Mouse (Mus musculus): ENCODE measurements around the gene Hoxc5. TPM values are rescaled to one million over a fixed set of nuclear protein-coding genes. Genes with fewer than 3 reads are reported as not detected.

Hoxc5 gene
- polyA plus RNA-seq, 1 experiment from 2014 or later = not detected

DNA sequence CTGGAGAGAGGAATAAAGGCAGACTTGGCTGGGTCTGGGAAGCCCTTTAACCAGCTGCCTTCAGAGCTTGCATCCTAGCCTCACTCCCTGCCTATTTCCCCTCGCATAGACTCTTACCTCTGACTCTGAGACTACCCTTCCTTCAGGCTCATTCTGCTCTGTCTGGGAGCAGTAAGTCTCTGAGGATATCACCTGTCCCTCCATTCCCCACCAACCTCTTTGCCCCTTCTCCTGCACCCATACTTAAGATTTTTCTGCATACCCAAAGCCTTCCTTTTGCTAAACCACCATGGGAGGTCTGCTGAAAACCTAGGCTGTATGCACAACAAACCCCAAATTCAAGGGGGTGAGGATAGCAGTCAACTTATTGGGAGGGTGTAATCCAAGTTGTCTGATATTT, 12.7 kb downstream of the Hoxc5 start:
- no peak overlapping the region for H3K4me3 ChIP-seq (ENCODE audit: low read depth, low read length)
- H3K9ac ChIP-seq (ENCODE audit: low read length) = no peak overlapping the region

GRCm38 (mm10) chr15:102980352-102980751, 13.1 kb downstream of the Hoxc5 start:
- Histone ChIP-seq H3K4me2 (no peak overlapping the region), H3K4me1 (ENCODE audit: control insufficient read depth, insufficient read depth, low read length) (peaks cover 5% of the 10 kb centered on the region; the same call in 1 of the 2 replicates), H3K9ac (ENCODE audit: low read length) (no peak overlapping the region), H3K4me3 (ENCODE audit: low read depth, low read length) (no peak overlapping the region), H3K36me3 (ENCODE audit: control insufficient read depth, insufficient read depth, low read length) (no peaks in the 10 kb centered on the region), H3K9me3 (ENCODE audit: control insufficient read depth, low read length) (no peaks in the 10 kb centered on the region), H3K27me3 (ENCODE audit: control insufficient read depth, insufficient read depth, low read length) (peaks cover 99% of the 10 kb centered on the region), H3K27ac (ENCODE audit: low read depth, low read length) (no peak overlapping the region)
- DNase-seq (ENCODE audit: low spot score, missing footprints) (peak; percentile 94), ATAC-seq (ENCODE audit: low FRiP score) (no peak)
- 3% methylated on average over 11 of the region's 11 CpGs for WGBS

More for the DNA sequence above, 12.7 kb downstream of the Hoxc5 start:
- no peak overlapping the region for H3K27ac ChIP-seq (ENCODE audit: low read depth, low read length)
- DNase-seq (ENCODE audit: low spot score, missing footprints) (peak; percentile 94), ATAC-seq (ENCODE audit: low FRiP score) (no peak)
- H3K27me3 ChIP-seq (ENCODE audit: control insufficient read depth, insufficient read depth, low read length) = peaks cover 99% of the 10 kb centered on the region
- WGBS = 0% methylated on average over 1 of the region's 1 CpGs
- H3K4me2 ChIP-seq = no peak overlapping the region
- H3K9me3 ChIP-seq (ENCODE audit: control insufficient read depth, low read length) = no peaks in the 10 kb centered on the region
- H3K36me3 ChIP-seq (ENCODE audit: control insufficient read depth, insufficient read depth, low read length) = no peaks in the 10 kb centered on the region
- peaks cover 5% of the 10 kb centered on the region; the same call in 1 of the 2 replicates for H3K4me1 ChIP-seq (ENCODE audit: control insufficient read depth, insufficient read depth, low read length)

GRCm38 (mm10) chr15:102980912-102981311, 13.7 kb downstream of the Hoxc5 start:
- ATAC-seq (ENCODE audit: low FRiP score) = no peak
- no peak for DNase-seq (ENCODE audit: low spot score, missing footprints)

DNA sequence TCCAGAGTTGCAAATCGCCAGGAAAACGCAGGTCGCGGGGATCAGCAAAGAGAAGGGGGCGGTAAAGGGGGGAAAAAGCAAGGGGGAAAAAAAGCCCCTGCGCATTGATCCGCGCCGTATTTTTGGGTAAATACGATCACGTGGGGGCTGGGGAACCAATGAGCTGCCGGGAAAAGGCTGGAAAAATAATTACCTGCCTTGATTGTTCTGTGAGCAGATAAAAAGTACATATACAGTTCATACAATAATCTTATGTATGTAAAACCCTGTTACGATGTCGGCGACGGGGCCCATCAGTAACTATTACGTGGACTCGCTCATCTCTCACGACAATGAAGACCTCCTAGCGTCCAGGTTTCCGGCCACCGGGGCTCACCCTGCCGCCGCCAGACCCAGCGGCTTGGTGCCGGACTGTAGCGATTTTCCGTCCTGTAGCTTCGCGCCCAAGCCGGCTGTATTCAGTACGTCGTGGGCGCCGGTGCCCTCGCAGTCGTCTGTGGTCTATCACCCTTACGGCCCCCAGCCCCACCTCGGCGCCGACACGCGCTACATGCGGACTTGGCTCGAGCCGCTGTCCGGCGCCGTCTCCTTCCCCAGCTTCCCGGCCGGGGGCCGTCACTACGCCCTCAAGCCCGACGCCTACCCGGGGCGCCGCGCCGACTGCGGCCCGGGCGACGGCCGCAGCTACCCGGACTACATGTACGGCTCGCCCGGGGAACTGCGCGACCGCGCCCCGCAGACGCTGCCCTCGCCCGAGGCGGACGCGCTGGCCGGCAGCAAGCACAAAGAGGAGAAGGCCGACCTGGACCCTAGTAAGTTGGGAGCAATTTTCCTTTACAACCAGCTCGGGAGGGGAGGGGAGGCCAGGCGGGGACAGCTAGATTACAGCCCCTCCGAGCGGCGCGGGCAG, 14.4 kb downstream of the Hoxc5 start:
- Histone ChIP-seq H3K4me3 (ENCODE audit: low read depth, low read length) (peak overlapping the region; percentile 8), H3K9ac (ENCODE audit: low read length) (no peak overlapping the region), H3K4me2 (peak overlapping the region; percentile 35), H3K36me3 (ENCODE audit: control insufficient read depth, insufficient read depth, low read length) (no peaks in the 10 kb centered on the region), H3K27me3 (ENCODE audit: control insufficient read depth, insufficient read depth, low read length) (peaks cover 100% of the 10 kb centered on the region), H3K27ac (ENCODE audit: low read depth, low read length) (no peak overlapping the region), H3K4me1 (ENCODE audit: control insufficient read depth, insufficient read depth, low read length) (peaks cover 5% of the 10 kb centered on the region; the same call in 1 of the 2 replicates), H3K9me3 (ENCODE audit: control insufficient read depth, low read length) (no peaks in the 10 kb centered on the region)
- ATAC-seq (ENCODE audit: low FRiP score) (0 out of 2 replicates have a peak, but pooled peaks have one; percentile 30), DNase-seq (ENCODE audit: low spot score, missing footprints) (peak; percentile 97)
- under 1% methylated on average over 86 of the region's 88 CpGs for WGBS

More at GRCm38 (mm10) chr15:102980912-102981311, 13.7 kb downstream of the Hoxc5 start:
- peak overlapping the region; percentile 8; the same call in 1 of the 2 replicates for H3K4me3 ChIP-seq (ENCODE audit: low read depth, low read length)
- peak overlapping the region; percentile 35; the same call in 1 of the 2 replicates for H3K4me2 ChIP-seq
- peaks cover 99% of the 10 kb centered on the region for H3K27me3 ChIP-seq (ENCODE audit: control insufficient read depth, insufficient read depth, low read length)
- WGBS = under 1% methylated on average over 14 of the region's 14 CpGs
- H3K36me3 ChIP-seq (ENCODE audit: control insufficient read depth, insufficient read depth, low read length) = no peaks in the 10 kb centered on the region
- no peak overlapping the region for H3K9ac ChIP-seq (ENCODE audit: low read length)
- H3K4me1 ChIP-seq (ENCODE audit: control insufficient read depth, insufficient read depth, low read length) = peaks cover 5% of the 10 kb centered on the region; the same call in 1 of the 2 replicates
- H3K9me3 ChIP-seq (ENCODE audit: control insufficient read depth, low read length) = no peaks in the 10 kb centered on the region
- no peak overlapping the region for H3K27ac ChIP-seq (ENCODE audit: low read depth, low read length)

DNA sequence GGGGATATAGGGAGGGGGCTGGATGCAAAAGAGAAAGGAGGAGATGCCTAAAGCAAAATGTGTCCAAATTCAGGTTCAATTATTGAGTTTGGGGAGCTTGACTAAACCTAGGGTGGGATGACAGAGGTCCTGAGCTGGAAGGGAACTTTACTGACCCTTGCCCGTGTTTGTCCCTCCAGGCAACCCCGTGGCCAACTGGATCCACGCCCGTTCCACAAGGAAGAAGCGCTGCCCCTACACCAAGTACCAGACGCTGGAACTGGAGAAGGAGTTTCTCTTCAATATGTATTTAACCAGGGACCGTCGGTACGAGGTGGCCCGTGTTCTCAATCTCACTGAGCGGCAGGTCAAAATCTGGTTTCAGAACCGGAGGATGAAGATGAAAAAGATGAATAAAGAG, 16.5 kb downstream of the Hoxc5 start:
- Histone ChIP-seq H3K4me3 (ENCODE audit: low read depth, low read length) (no peak overlapping the region), H3K9me3 (ENCODE audit: control insufficient read depth, low read length) (no peaks in the 10 kb centered on the region), H3K9ac (ENCODE audit: low read length) (no peak overlapping the region), H3K36me3 (ENCODE audit: control insufficient read depth, insufficient read depth, low read length) (no peaks in the 10 kb centered on the region), H3K27ac (ENCODE audit: low read depth, low read length) (no peak overlapping the region), H3K4me1 (ENCODE audit: control insufficient read depth, insufficient read depth, low read length) (peaks cover 5% of the 10 kb centered on the region; the same call in 1 of the 2 replicates), H3K4me2 (no peak overlapping the region), H3K27me3 (ENCODE audit: control insufficient read depth, insufficient read depth, low read length) (peaks cover 100% of the 10 kb centered on the region)
- under 1% methylated on average over 12 of the region's 12 CpGs for WGBS
- ATAC-seq (ENCODE audit: low FRiP score) (no peak), DNase-seq (ENCODE audit: low spot score, missing footprints) (no peak)

DNA sequence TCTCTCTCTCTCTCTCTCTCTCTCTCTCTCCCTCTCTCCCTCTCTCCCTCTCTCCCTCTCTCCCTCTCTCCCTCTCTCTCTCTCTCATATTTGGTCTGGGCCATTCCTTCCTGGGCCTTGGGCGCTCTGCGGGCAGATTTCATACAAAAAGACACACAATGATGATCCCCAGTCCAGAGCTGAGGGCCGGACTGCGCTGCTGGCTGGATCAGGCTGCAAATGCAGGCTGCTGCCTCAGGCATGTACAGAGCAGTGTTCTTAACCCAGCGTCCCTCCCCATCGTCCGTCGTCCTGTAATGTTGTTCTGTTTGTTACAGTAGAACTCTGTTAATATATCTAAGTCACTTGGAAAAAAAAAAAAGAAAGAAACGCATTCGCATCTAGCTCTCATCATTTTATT, 17.3 kb downstream of the Hoxc5 start:
- no peak for ATAC-seq (ENCODE audit: low FRiP score)
- Histone ChIP-seq H3K9me3 (ENCODE audit: control insufficient read depth, low read length) (no peaks in the 10 kb centered on the region), H3K9ac (ENCODE audit: low read length) (no peak overlapping the region), H3K36me3 (ENCODE audit: control insufficient read depth, insufficient read depth, low read length) (no peaks in the 10 kb centered on the region), H3K4me3 (ENCODE audit: low read depth, low read length) (no peak overlapping the region), H3K27ac (ENCODE audit: low read depth, low read length) (no peak overlapping the region), H3K27me3 (ENCODE audit: control insufficient read depth, insufficient read depth, low read length) (peaks cover 100% of the 10 kb centered on the region), H3K4me1 (ENCODE audit: control insufficient read depth, insufficient read depth, low read length) (peaks cover 5% of the 10 kb centered on the region; the same call in 1 of the 2 replicates), H3K4me2 (no peak overlapping the region)
- DNase-seq (ENCODE audit: low spot score, missing footprints) = no peak
- 0% methylated on average over 10 of the region's 10 CpGs for WGBS

GRCm38 (mm10) chr15:102984925-102985324, 17.7 kb downstream of the Hoxc5 start:
- WGBS = 1% methylated on average over 3 of the region's 3 CpGs
- no peak overlapping the region for H3K4me3 ChIP-seq (ENCODE audit: low read depth, low read length)

DNA sequence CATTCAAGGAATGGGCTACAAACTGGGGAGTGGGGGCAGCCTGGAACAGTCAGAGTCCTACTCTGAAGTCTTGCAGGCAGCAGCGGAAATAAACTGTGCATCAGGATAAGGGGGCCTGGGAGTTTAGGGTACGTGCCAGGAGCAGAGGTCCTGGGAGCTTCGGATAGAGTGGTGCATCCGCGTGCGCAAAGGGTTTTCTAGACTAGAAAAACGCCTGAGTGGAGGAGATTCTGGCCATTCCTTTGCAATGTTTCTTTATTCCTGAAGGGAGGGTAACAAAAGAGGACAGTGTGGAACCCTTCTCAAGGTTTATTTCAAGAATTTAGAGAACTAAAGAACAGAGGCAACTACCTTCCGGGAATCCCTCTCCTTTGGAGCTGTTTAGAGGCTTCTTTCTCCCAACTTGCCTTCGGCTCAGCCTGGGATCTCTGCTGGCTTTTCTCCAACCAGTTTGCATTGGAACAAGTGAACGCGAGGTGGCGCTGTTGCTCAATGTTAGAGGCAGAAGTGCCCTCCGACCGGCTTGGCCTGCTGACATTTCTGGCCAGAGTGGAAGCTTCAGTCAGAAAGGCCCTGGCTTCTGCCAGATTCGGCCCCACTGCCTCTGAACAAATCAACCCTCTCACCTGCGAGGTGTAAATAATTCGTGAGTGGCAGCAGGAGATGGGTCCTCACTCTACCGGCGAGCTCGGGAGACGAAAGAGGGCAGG, 20.0 kb downstream of the Hoxc5 start:
- 3% methylated on average over 21 of the region's 21 CpGs for WGBS
- ATAC-seq (ENCODE audit: low FRiP score) = peak; percentile 72
- Histone ChIP-seq H3K4me3 (ENCODE audit: low read depth, low read length) (no peak overlapping the region), H3K27me3 (ENCODE audit: control insufficient read depth, insufficient read depth, low read length) (peaks cover 100% of the 10 kb centered on the region), H3K27ac (ENCODE audit: low read depth, low read length) (no peak overlapping the region), H3K4me2 (no peak overlapping the region), H3K4me1 (ENCODE audit: control insufficient read depth, insufficient read depth, low read length) (no peaks in the 10 kb centered on the region), H3K36me3 (ENCODE audit: control insufficient read depth, insufficient read depth, low read length) (no peaks in the 10 kb centered on the region), H3K9ac (ENCODE audit: low read length) (no peak overlapping the region), H3K9me3 (ENCODE audit: control insufficient read depth, low read length) (no peaks in the 10 kb centered on the region)
- peak; percentile 92 for DNase-seq (ENCODE audit: low spot score, missing footprints)

More at GRCm38 (mm10) chr15:102984925-102985324, 17.7 kb downstream of the Hoxc5 start:
- Histone ChIP-seq H3K9ac (ENCODE audit: low read length) (no peak overlapping the region), H3K4me1 (ENCODE audit: control insufficient read depth, insufficient read depth, low read length) (peaks cover 5% of the 10 kb centered on the region; the same call in 1 of the 2 replicates), H3K27me3 (ENCODE audit: control insufficient read depth, insufficient read depth, low read length) (peaks cover 100% of the 10 kb centered on the region), H3K27ac (ENCODE audit: low read depth, low read length) (no peak overlapping the region), H3K4me2 (no peak overlapping the region), H3K9me3 (ENCODE audit: control insufficient read depth, low read length) (no peaks in the 10 kb centered on the region), H3K36me3 (ENCODE audit: control insufficient read depth, insufficient read depth, low read length) (no peaks in the 10 kb centered on the region)
- ATAC-seq (ENCODE audit: low FRiP score) (no peak), DNase-seq (ENCODE audit: low spot score, missing footprints) (no peak)
